Mouse (Mus musculus) stomach, postnatal 0 days (tissue): ENCODE measurements around the gene Qrich1.

ENCODE experiments used
- CTCF ChIP-seq: IDR thresholded peaks from 2 replicates; pipeline ENCODE4 v1.5.1; 2016; ENCODE audit warnings: antibody characterized with exemption, low read depth, mild to moderate bottlenecking, moderate library complexity
- EP300 ChIP-seq: optimal IDR thresholded peaks from 2 replicates; pipeline ENCODE3; 2016; ENCODE audit warnings: antibody characterized with exemption

DNA sequence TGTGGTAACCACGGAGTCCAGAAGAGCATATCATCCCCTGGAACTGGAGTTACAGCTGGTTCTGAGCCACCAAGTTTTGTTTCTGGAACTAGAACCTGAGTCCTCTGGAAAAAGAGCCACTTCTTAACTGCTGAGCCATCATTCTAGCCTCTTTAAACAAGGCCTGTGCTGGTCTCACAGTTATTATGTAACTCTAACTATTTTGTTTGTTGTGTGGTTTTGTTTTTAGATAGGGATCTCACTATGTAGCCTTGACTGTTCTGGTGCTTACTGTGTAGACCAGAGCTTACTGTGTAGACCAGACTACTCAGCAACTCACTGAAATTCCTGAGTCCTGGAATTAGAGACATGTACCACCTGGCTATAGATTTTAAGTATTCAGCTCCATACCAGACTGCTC, 30.3 kb downstream of the Qrich1 start:
- TF ChIP-seq CTCF (no peak), EP300 (no peak)
